Mouse (Mus musculus) lung, postnatal 4 days (tissue): Measurements from ENCODE around the gene Tpm1.

Source experiments
- DNase-seq, 2 experiments: peaks; one replicate each; pipeline ENCODE4 v3.0.0; 2021

The Tpm1 gene

GRCm38 (mm10) chr9:67024889-67025692 is 24.1 kb downstream of the Tpm1 start:
- DNase-seq: peak in 1 of 2 experiments; percentile 61

DNA sequence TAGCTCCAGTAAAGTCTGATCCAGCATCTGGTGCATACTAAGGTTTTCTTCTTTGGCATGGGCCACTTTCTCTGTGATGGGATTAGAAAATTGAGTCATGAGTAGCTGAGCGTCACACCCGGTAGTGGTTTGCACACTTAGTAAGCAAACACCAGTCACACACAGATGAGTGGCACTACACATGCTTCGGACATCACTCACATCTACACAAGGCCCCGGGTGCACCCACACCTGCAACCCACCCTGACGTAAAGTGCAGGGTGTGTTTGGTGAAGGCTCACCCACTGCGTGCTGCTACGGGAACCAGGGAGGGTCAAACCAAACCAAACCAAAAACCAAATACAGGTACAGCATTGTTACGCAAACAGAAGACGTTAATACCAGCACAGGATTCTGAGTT is 25.8 kb downstream of the Tpm1 start:
- DNase-seq: peak in 1 of 2 experiments; percentile 47

- no peak for DNase-seq
Observed at GRCm38 (mm10) chr9:67020063-67020462, 29.1 kb downstream of the Tpm1 start.

DNA sequence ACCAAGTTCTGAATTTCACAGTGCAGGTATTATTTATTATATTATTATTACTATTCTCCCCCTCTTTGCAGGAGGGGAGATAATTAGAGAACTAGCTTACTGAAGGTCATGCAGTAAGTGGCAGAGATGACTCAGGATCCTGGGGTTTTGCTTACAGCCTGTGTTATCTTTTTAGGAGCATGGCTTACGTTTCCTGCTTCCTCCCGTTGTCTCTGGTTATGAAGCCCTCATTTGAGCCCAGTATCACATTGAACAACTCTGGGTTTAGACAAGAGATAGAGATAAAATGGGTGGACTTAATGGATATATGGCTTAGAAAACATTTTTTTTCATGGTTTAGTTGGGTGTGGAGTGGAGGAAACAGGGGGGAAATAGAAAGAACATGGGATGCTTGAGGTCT is 35.7 kb downstream of the Tpm1 start:
- DNase-seq: no peak

- peak; percentile 71 to 89 for DNase-seq
Observed at GRCm38 (mm10) chr9:67012470-67012869, 36.7 kb downstream of the Tpm1 start.

- DNase-seq: no peak
Observed at GRCm38 (mm10) chr9:67011483-67011882, 37.7 kb downstream of the Tpm1 start.

GRCm38 (mm10) chr9:67008781-67009180 is 40.4 kb downstream of the Tpm1 start:
- no peak for DNase-seq

- DNase-seq: no peak
Observed at GRCm38 (mm10) chr9:67006376-67006775, 42.8 kb downstream of the Tpm1 start.

GRCm38 (mm10) chr9:67005161-67005742 is 44.0 kb downstream of the Tpm1 start:
- DNase-seq: no peak

- DNase-seq: no peak
Observed at GRCm38 (mm10) chr9:67003656-67004055, 45.5 kb downstream of the Tpm1 start.

DNA sequence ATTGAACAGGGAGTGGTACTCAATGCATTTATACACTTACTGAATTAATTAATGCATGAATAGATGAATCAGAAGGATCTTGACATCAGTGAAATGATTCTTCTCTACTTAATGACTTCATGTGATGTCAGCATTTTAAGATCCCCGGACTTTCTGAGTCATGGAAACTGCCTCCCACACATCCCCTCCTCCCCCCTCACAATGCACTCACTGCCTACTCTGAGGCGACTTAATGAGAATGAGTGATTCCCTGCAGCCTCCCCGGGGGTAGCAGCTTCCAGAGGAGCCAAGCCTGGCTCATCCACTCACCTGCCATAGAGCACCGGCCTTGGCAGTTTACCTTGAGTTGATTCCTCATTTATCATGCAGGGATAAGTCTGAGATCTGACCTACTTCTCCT is 46.0 kb downstream of the Tpm1 start:
- no peak for DNase-seq

DNA sequence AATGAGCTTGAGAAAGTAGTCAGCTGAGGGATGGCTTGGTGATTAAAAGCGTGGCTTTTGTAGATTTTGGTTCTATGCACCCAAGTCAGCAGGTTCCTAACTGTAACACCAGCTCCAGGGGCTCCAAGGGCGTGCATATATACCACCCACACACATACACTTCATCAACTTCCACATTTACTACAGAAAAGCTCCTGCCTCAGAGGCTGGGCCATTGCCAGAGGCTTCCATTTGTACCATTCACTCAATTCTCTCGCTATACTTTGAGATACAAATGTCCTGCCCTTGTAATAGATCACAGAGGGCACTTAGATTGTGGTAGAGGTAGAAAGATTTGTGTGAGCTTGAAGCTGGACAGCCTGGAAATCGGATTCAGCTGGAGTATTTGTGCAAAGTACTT is 47.7 kb downstream of the Tpm1 start:
- DNase-seq: no peak

- peak; percentile 85 to 87 for DNase-seq
Observed at GRCm38 (mm10) chr9:67001050-67001449, 48.2 kb downstream of the Tpm1 start.

GRCm38 (mm10) chr9:66999698-67000097 is 49.5 kb downstream of the Tpm1 start:
- DNase-seq: no peak

- no peak for DNase-seq
Observed at GRCm38 (mm10) chr9:66991750-66992410, 57.3 kb downstream of the Tpm1 start.

DNA sequence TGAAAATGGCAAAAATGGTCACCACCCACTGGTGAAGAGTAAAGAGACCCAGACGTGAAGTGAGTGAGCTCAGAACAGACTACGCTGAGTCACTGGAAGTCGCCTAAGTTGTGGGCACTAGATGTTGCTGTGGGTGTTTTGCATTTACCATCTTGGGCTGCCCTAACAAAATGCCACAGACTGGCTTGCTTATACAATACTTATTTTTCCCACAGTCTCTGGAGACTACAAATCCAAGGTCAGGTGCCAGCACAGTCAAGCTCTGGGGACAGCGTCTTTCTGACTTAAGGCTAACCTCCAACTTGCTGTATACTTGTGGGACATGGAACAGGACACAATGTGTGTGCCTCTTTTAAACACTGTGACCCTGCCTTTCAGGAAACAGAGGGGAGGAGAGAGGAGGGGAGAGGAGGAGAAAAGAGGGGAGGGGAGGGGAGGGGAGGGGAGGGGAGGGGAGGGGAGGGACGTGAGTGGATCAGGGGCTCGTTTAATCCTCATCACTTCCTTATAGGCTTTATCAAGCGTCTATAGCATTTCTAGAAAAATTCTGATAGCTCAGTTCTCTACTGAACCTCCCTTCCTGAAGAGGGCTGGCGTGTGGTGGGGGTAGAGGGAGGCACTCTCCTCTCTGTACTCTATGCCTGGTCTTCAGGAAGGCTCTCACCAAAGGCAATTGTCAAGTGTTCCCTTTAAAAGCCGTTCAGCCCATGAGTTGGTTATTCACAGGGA is 58.0 kb downstream of the Tpm1 start:
- DNase-seq: no peak

GRCm38 (mm10) chr9:66990046-66990445 is 59.2 kb downstream of the Tpm1 start:
- DNase-seq: no peak

- no peak for DNase-seq
Observed at GRCm38 (mm10) chr9:66989581-66989980, 59.6 kb downstream of the Tpm1 start.

- DNase-seq: peak; percentile 79 to 85
Observed at GRCm38 (mm10) chr9:66988888-66989414, 60.3 kb downstream of the Tpm1 start.

DNA sequence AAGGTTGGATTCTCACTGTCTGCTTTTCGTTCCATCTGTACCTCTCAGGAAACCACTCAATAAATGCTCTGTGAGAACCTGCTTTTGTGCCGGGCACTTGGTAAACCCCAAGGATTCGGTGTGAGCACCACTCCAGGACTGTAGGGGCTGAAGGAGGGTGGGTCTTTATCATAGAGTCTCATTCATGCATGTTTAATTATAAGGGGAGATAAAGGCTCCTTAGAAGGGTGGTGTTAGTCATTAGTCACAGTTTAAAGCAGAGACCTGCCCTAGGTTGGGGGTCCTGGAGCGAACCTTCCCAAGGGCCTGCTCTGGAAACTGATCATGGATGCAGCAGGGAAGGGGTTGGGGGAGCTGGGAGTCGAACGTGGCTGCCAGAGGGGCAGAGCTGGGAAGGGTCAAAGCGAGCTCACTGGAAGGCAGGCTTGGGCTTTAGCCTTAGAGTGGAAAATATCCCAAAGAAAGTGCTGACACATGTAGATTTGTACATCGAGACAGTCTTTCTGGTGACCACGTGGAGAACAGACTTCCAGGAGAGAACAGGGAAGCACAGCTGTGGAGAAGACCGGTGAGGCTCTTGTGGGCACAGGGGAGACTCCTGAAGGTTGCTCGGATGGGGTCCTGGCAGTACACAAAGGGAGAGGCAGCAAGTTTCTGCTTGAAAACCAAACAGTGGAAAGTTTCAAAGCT is 60.9 kb downstream of the Tpm1 start:
- no peak for DNase-seq

- DNase-seq: peak; percentile 39 to 53
Observed at GRCm38 (mm10) chr9:66985377-66985776, 63.8 kb downstream of the Tpm1 start.

DNA sequence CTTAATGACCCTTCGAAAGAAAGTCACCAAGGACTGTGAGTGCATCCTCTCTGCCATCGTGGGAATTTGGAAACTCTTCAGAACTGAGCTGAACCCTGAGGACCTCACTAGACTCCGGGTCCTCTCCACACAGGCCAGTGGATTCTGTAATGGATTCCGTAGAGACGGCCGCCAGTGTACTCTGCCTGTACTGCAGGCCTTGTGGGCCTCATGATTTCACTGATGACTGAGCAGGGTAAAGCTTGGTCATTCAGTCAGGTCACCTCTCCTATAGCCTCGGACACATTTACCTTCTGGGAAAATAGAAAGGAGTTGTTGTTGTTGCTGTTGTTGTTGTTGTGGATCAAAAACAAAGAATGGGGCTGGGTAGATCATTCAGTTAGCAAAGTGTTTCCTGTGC is 67.1 kb downstream of the Tpm1 start:
- no peak for DNase-seq
